Mouse (Mus musculus): ENCODE measurements around the gene Tada2b. TPM values are rescaled to one million over a fixed set of nuclear protein-coding genes. Genes with fewer than 3 reads are reported as not detected.

The Tada2b gene
- polyA plus RNA-seq, 1 experiment from 2014 or later, result 2.3 TPM

DNA sequence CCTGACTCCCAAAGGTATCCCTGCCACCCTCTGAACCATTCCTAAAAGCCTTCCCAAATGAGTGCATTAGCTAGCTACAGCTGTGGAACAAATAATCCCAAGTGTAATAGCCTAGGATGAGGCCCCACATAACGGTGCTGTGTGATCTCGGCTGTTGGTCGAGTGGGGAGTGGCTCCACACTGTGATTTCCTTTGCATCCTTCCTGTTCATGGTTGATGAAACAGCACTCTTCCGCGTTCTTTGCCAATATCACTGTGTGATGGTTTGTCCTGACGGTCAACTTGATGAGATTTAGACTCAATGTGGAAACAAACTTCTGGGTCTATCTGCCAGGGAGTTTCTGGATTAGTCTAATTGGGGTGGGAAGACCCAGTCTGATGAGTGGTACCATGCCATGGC lies 31.3 kb downstream of the Tada2b start:
- 87% methylated on average over 6 of the region's 6 CpGs for WGBS
- Histone ChIP-seq H3K4me1 (peaks cover 16% of the 10 kb centered on the region), H3K9me3 (replicated peaks) (no peaks in the 10 kb centered on the region), H3K4me3 (no peak overlapping the region), H3K36me3 (no peaks in the 10 kb centered on the region), H3K27me3 (ENCODE audit: low read depth, poor library complexity, severe bottlenecking) (no peaks in the 10 kb centered on the region), H3K27ac (replicated peaks) (no peak overlapping the region)
- no peak for DNase-seq (ENCODE audit: low spot score)

- H3K4me1 ChIP-seq, result peaks cover 16% of the 10 kb centered on the region
- no peak overlapping the region for H3K27ac ChIP-seq (replicated peaks)
- H3K4me3 ChIP-seq, result no peak overlapping the region
- H3K36me3 ChIP-seq, result no peaks in the 10 kb centered on the region
- H3K27me3 ChIP-seq (ENCODE audit: low read depth, poor library complexity, severe bottlenecking), result no peaks in the 10 kb centered on the region
- DNase-seq (ENCODE audit: low spot score), result no peak
- H3K9me3 ChIP-seq (replicated peaks), result no peaks in the 10 kb centered on the region
- WGBS, result 69% methylated on average over 10 of the region's 10 CpGs
These were observed 32.2 kb downstream of the Tada2b start for GRCm38 (mm10) chr5:36451872-36452389.

- Histone ChIP-seq H3K9me3 (replicated peaks) (no peaks in the 10 kb centered on the region), H3K4me3 (no peak overlapping the region), H3K4me1 (peaks cover 16% of the 10 kb centered on the region), H3K27ac (replicated peaks) (no peak overlapping the region), H3K27me3 (ENCODE audit: low read depth, poor library complexity, severe bottlenecking) (0 out of 2 replicates have a peak, but pooled peaks cover under 1% of the 10 kb centered on the region), H3K36me3 (no peaks in the 10 kb centered on the region)
- WGBS, result 27% methylated on average over 10 of the region's 10 CpGs
- DNase-seq (ENCODE audit: low spot score), result peak; percentile 31
These were observed 33.0 kb downstream of the Tada2b start for GRCm38 (mm10) chr5:36451119-36451518.

DNA sequence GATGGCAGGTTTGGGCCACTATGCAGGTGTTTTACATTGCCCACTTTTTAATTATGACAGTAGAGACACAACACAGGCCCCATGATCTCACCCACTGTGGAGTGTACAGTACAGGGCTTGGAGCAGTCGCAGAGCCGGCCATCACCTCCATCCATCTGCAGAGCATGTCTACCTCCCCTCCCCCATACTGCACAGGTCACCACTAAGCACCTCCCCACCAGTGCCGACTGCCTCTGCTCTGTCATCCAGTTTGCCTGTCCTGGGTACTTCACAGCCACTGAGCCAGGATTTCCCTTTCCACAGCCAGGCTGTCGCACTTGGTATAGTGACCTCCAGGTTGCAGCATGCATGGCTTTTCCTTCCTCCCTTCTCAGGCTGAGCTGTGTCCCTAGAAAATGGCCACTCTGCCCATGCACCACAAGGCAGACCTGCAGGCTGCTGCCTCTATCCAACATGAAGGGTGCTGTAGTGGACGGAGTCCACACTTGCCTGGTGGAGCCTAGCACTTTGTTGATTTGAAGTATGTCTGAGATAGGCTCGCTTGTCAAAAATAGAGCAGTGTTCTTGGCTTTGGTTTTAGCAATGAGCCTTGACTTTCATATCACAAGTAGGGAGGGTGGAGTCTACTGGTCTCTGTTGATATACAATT lies 34.3 kb downstream of the Tada2b start:
- Histone ChIP-seq H3K27me3 (ENCODE audit: low read depth, poor library complexity, severe bottlenecking) (peaks cover 13% of the 10 kb centered on the region), H3K4me3 (no peak overlapping the region), H3K27ac (replicated peaks) (no peak overlapping the region), H3K4me1 (peaks cover 21% of the 10 kb centered on the region), H3K36me3 (no peaks in the 10 kb centered on the region), H3K9me3 (replicated peaks) (no peaks in the 10 kb centered on the region)
- 85% methylated on average over 6 of the region's 6 CpGs for WGBS
- DNase-seq (ENCODE audit: low spot score), result no peak

GRCm38 (mm10) chr5:36447872-36448271 lies 36.2 kb downstream of the Tada2b start:
- Histone ChIP-seq H3K4me1 (peaks cover 21% of the 10 kb centered on the region), H3K36me3 (no peaks in the 10 kb centered on the region), H3K9me3 (replicated peaks) (no peaks in the 10 kb centered on the region), H3K27me3 (ENCODE audit: low read depth, poor library complexity, severe bottlenecking) (peaks cover 22% of the 10 kb centered on the region), H3K27ac (replicated peaks) (no peak overlapping the region), H3K4me3 (no peak overlapping the region)
- DNase-seq (ENCODE audit: low spot score), result no peak
- WGBS, result 93% methylated on average over 12 of the region's 12 CpGs

GRCm38 (mm10) chr5:36446166-36446890 lies 37.8 kb downstream of the Tada2b start:
- Histone ChIP-seq H3K27me3 (ENCODE audit: low read depth, poor library complexity, severe bottlenecking) (peaks cover 22% of the 10 kb centered on the region), H3K4me3 (no peak overlapping the region), H3K9me3 (replicated peaks) (no peaks in the 10 kb centered on the region), H3K36me3 (no peaks in the 10 kb centered on the region), H3K4me1 (peaks cover 12% of the 10 kb centered on the region), H3K27ac (replicated peaks) (no peak overlapping the region)
- no peak for DNase-seq (ENCODE audit: low spot score)
- WGBS, result 54% methylated on average over 9 of the region's 9 CpGs

DNA sequence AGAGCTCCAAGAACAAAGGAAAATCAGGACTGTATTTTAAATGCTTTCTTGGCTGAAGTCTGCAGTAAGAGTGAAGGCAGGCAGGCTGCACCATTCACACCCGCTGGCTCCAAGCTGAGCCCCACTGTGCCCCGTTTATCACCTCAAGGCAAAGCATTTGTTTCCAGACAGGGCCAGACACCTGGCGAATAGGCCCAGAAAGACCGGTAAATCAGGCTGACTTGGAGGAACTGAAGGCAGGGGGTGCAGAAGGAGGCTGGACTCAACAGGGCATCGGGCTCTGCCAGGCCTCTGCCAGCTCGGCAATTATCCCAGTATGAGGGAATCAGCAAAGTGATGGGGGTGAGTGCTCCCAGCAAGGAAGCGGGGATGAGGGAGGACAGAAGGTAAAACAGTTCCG lies 39.1 kb downstream of the Tada2b start:
- Histone ChIP-seq H3K9me3 (replicated peaks) (no peaks in the 10 kb centered on the region), H3K36me3 (no peaks in the 10 kb centered on the region), H3K27ac (replicated peaks) (no peak overlapping the region), H3K4me1 (peaks cover 8% of the 10 kb centered on the region; the same call in 1 of the 2 replicates), H3K27me3 (ENCODE audit: low read depth, poor library complexity, severe bottlenecking) (peaks cover 22% of the 10 kb centered on the region), H3K4me3 (no peak overlapping the region)
- 39% methylated on average over 8 of the region's 8 CpGs for WGBS
- DNase-seq (ENCODE audit: low spot score), result no peak

DNA sequence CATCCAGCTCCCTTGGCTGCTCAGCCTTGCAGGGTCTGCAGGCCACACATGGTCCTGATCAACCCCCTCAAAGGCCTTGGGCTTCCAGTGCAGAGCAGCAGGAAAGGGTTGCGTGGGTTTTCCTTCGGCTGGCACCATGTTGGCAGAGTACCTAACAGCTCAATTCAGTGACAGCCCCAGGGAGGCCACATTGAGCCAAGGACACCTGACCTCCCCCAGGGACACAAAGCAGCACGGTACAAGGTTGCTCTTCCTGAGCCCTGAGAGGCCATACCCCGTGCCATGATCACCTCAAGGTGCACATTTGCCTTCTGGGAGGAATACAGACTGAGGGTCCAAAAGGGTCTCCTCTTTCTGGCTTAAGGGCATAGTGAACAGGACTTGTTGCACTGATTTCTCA lies 39.5 kb downstream of the Tada2b start:
- Histone ChIP-seq H3K4me1 (peaks cover 8% of the 10 kb centered on the region; the same call in 1 of the 2 replicates), H3K27ac (replicated peaks) (no peak overlapping the region), H3K27me3 (ENCODE audit: low read depth, poor library complexity, severe bottlenecking) (peaks cover 22% of the 10 kb centered on the region), H3K9me3 (replicated peaks) (no peaks in the 10 kb centered on the region), H3K4me3 (no peak overlapping the region), H3K36me3 (no peaks in the 10 kb centered on the region)
- 62% methylated on average over 4 of the region's 4 CpGs for WGBS
- no peak for DNase-seq (ENCODE audit: low spot score)

DNA sequence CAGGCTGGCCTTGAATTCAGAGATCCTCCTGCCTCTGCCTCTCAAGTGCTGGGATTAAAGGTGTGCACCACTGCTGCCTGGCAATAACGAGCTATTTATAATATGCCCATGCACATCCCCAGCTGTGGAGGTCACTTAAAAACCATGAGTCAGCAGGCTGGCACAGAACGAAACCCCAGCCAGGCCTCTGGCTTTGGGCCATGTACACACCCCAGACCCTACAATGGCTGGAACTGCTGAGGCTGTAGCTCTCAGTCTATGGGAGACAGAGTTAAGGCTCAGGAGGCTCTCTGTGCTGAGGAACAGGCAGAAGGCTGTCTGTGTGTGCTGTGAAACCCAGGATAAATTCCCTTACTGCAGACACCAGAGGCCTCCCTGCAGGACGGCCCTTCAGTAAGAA lies 43.3 kb downstream of the Tada2b start:
- WGBS, result 81% methylated on average over 3 of the region's 3 CpGs
- Histone ChIP-seq H3K36me3 (no peaks in the 10 kb centered on the region), H3K4me1 (peaks cover 6% of the 10 kb centered on the region; the same call in 1 of the 2 replicates), H3K4me3 (no peak overlapping the region), H3K9me3 (replicated peaks) (no peaks in the 10 kb centered on the region), H3K27me3 (ENCODE audit: low read depth, poor library complexity, severe bottlenecking) (peaks cover 18% of the 10 kb centered on the region), H3K27ac (replicated peaks) (no peak overlapping the region)
- no peak for DNase-seq (ENCODE audit: low spot score)

DNA sequence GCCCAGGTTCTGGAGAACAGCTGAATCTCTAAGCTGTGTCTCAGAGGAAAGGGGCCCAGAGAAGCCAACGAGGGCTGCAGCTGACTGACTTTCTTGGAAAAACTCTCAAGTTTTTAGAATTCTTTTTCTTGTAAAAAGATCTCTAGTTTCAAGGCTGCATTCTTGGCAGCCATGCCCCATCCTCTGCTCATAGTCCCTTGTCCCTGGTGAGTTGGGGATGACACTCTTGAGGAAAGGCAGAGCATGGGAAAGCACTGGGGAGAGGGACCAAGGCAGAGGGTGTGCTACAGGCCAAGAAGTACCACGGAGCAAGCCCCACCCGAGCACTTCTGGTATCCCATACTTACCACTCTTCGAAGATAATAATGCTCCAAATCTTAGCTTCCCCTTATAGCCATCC lies 47.2 kb downstream of the Tada2b start:
- no peaks in the 10 kb centered on the region for H3K9me3 ChIP-seq (replicated peaks)
- DNase-seq (ENCODE audit: low spot score), result no peak
- no peaks in the 10 kb centered on the region for H3K27me3 ChIP-seq (ENCODE audit: low read depth, poor library complexity, severe bottlenecking)
- H3K27ac ChIP-seq (replicated peaks), result no peak overlapping the region
- 80% methylated on average over 4 of the region's 4 CpGs for WGBS
- peaks cover 13% of the 10 kb centered on the region for H3K4me1 ChIP-seq
- no peak overlapping the region for H3K4me3 ChIP-seq
- no peaks in the 10 kb centered on the region for H3K36me3 ChIP-seq

DNA sequence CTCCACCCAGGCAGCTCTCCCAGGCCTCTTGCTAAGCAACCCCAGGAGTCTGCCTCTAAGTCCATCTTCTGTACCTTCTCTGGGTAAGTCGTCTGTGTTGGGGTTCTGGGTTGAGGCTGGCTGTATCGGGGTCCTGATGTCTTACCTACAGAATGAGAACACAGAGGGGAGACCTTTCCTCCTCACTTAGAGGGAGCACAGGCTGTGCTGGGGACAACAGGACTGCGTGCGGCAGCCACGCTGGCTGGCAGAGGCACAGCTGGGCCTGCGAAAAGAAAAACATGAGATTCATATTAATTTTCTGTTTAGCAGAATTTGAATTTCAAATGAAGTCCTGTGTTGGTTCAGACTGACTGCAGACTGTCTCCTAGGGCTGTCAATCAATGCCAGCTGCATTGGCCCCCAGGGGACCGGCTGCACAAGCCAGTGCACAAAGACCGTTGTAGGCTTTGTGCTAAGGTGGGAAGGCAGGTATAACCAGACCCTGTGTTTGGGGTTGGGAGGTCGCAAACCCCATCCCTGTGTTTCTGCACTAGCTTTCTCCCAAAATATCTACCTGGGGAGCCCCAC lies 49.6 kb downstream of the Tada2b start:
- no peaks in the 10 kb centered on the region for H3K27me3 ChIP-seq (ENCODE audit: low read depth, poor library complexity, severe bottlenecking)
- no peaks in the 10 kb centered on the region for H3K36me3 ChIP-seq
- WGBS, result 73% methylated on average over 9 of the region's 9 CpGs
- H3K27ac ChIP-seq (replicated peaks), result peak overlapping the region; percentile 59; the same call in 1 of the 2 replicates
- DNase-seq (ENCODE audit: low spot score), result no peak
- no peak overlapping the region for H3K4me3 ChIP-seq
- peaks cover 30% of the 10 kb centered on the region for H3K4me1 ChIP-seq
- no peaks in the 10 kb centered on the region for H3K9me3 ChIP-seq (replicated peaks)

- no peaks in the 10 kb centered on the region for H3K9me3 ChIP-seq (replicated peaks)
- H3K4me3 ChIP-seq, result no peak overlapping the region
- 51% methylated on average over 2 of the region's 2 CpGs for WGBS
- H3K27ac ChIP-seq (replicated peaks), result no peak overlapping the region
- no peaks in the 10 kb centered on the region for H3K27me3 ChIP-seq (ENCODE audit: low read depth, poor library complexity, severe bottlenecking)
- no peaks in the 10 kb centered on the region for H3K36me3 ChIP-seq
- H3K4me1 ChIP-seq, result peaks cover 35% of the 10 kb centered on the region
- no peak for DNase-seq (ENCODE audit: low spot score)
These were observed 52.4 kb downstream of the Tada2b start for GRCm38 (mm10) chr5:36431711-36432110.

DNA sequence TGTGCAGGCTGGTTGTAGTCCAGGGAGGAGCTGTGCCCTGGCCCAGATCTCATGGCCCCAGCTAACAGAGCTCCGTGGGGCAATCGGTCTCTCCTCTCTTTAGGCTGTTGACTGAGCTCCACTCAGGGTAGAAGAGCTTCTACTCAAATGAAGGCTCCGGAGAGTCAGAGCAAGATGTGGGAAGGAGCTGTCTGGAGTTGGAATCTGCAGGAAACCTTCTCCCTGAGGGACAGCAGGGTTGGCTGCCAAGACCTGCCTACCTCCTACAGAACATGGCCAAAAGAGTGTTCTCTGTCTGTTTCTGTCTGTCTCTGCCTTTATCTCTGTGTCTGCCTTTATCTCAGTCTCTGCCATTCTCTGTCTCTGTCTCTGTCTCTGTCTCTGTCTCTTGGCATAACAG lies 54.5 kb downstream of the Tada2b start:
- WGBS, result 95% methylated on average over 3 of the region's 3 CpGs
- H3K4me3 ChIP-seq, result no peak overlapping the region

More for the DNA sequence above, 54.5 kb downstream of the Tada2b start:
- Histone ChIP-seq H3K36me3 (no peaks in the 10 kb centered on the region), H3K27me3 (ENCODE audit: low read depth, poor library complexity, severe bottlenecking) (no peaks in the 10 kb centered on the region), H3K9me3 (replicated peaks) (no peaks in the 10 kb centered on the region), H3K27ac (replicated peaks) (no peak overlapping the region), H3K4me1 (peaks cover 27% of the 10 kb centered on the region)
- no peak for DNase-seq (ENCODE audit: low spot score)

All from midbrain, embryonic 10.5 days (tissue).